Mouse (Mus musculus) adrenal gland, postnatal 0 days (tissue): ENCODE data around the gene Mthfsl. TPM values are rescaled to one million over a fixed set of nuclear protein-coding genes. Genes with fewer than 3 reads are reported as not detected.

Experiments
- polyA plus RNA-seq: library from polyadenylated mRNA; unstranded; fragments of >200 nt; fragmentation: Nextera tagmentation; extraction: Ambion mirVana; gene quantifications from 2 replicates; pipeline ENCODE4 v1.2.1, GENCODE M21; 2015

Mthfsl gene
- 81.3 and 82.3 TPM in 2 replicates for polyA plus RNA-seq

DNA sequence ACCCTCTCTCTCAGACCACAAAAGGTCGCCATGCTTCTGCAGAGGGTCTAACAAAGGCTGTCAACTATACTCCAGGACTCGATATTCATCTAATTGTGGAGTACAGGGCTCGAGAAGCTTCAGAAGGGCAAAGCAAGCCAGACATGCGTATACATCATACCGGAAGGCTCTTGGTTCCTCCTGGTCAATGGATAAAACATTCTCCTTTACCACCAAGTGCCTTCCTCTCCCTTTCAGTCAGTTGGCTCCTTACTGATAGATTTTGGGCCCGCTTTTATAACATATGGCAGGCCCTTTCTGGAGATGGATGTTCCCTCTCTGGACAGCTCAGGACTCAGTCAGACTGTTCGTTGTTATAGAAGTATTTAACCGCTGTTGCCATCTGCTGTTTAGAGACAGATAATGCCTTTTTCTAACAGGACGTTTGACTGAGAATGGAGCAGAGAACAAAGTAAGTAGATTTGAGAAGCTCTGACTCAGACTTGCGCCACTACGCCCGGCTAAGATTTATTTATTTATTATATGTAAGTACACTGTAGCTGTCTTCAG lies at the start of gene Mthfsl:
Gene Mthfsl (minus strand): TSS at position 308 of the 549 bp plus-strand sequence.

DNA sequence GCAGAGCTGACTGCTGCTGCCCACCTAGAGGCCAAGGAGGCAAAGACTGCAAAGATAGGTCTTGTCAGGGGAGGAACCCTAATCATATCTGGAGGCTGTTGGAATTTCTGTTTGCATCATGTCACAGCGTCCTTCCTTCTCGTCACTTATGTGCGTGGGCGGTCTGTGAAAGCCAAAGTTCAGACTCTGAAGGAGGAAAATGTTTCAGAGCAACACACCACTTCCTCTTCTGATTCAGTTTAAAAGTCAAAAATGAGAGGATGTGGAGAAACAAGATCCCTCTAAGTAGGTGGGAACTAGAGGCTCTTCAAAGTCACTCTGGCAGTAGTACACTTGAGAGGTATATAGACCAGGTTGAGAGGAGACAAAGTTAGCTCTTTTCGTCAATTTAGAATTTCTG lies 11.6 kb upstream of the Mthfsl start, which contains the start of gene Bcl2a1d:
Gene Bcl2a1d (minus strand): TSS at position 187 of the 400 bp plus-strand sequence.

Other genes starting within 250 kb of the Mthfsl start
- gene Syncrip, start 237.7 kb downstream of the Mthfsl start, polyA plus RNA-seq = 32.4 and 34.4 TPM in 2 replicates
- 8.4 and 11.0 TPM in 2 replicates for gene Zfp949, start 172.3 kb downstream of the Mthfsl start, polyA plus RNA-seq
- 0.19 TPM in 1 of 2 replicates, not detected in the other for gene Trim43a, start 139.4 kb downstream of the Mthfsl start, polyA plus RNA-seq
- 1.2 and 2.3 TPM in 2 replicates for gene Bcl2a1d, start 11.6 kb upstream of the Mthfsl start, polyA plus RNA-seq
- gene Trim43c, start 118.9 kb upstream of the Mthfsl start, polyA plus RNA-seq = not detected in 2 replicates
- gene Bcl2a1a, start 236.6 kb upstream of the Mthfsl start, polyA plus RNA-seq = 1.3 and 2.1 TPM in 2 replicates